In the genomic region with DNA sequence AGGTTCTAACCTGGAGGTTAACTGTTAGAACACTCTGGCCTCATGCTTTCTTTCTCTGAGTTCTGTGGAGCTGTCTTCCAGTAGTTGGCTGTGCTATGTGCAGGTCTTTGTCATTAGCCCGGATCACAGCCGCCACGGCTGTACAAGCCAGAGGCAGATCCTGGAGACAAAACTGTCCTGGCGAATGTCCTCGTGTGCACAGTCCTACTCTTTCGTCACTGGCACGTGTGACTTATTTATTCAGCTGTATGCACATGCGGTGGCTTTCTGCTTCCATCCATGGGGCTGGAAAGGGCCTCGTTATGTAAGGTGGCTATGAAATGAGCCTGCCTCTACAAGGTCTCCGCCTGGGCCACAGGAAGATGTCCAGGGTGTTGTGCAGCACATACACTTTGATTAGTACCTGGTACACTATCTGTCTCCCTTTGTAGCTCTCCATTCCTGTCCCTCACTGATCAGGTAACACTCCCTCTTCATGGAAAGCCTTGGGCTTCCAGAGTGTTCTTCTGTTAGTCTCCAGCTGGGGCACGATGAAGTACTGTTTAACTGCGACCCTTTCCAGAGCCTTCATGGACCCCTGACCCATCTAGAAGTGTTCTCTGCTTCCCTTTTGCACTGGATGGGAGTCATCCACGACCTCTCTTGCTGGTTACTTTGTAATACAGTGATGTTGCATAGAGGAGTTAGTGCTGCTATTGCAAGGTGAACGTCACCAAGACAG, we compare ENCODE assay signal across 15 mouse cellular contexts.
DNase-seq lines count a peak whose midpoint lies in the region; ATAC-seq and TF ChIP-seq lines count a peak whose summit lies in the region.
"Had no signal": no experiment of that assay in that cellular context is flagged by ENCODE, and none has a peak within 500 bp of the region (broad histone marks: within the 10 kb centered on the region; RNA-seq: fewer than 3 reads in every experiment).

No protein-coding gene starts in this region.

- no peak overlapping the region for H3K4me3 ChIP-seq in heart, embryonic 13.5 days
- no peak overlapping the region for H3K4me3 ChIP-seq in liver, postnatal 0 days (ENCODE audit: low read depth, low read length)
- no peak overlapping the region for H3K4me3 ChIP-seq in liver, embryonic 11.5 days (ENCODE audit: low read depth, low read length)
- H3K4me3 ChIP-seq in intestine, embryonic 15.5 days (replicated peaks), result no peak overlapping the region
- H3K4me3 ChIP-seq in stomach, embryonic 16.5 days (replicated peaks; ENCODE audit: low read length), result no peak overlapping the region
- H3K4me3 ChIP-seq: forebrain, embryonic 15.5 days had no signal

- TF ChIP-seq EP300 in liver, postnatal 0 days (IDR thresholded peaks at IDR 0.05; ENCODE audit: low read depth), result no peak

- H3K9me3 ChIP-seq in heart, embryonic 13.5 days, result no peaks in the 10 kb centered on the region
- no peaks in the 10 kb centered on the region for H3K9me3 ChIP-seq in liver, postnatal 0 days (ENCODE audit: low read length)
- H3K9me3 ChIP-seq in liver, embryonic 11.5 days (ENCODE audit: control insufficient read depth, low read length), result no peaks in the 10 kb centered on the region
- H3K9me3 ChIP-seq in intestine, embryonic 15.5 days, result no peaks in the 10 kb centered on the region
- no peaks in the 10 kb centered on the region for H3K9me3 ChIP-seq in stomach, embryonic 16.5 days (replicated peaks; ENCODE audit: control insufficient read depth, low read length)

- ATAC-seq in heart, embryonic 13.5 days (ENCODE audit: extremely low read depth, insufficient number of reproducible peaks, low FRiP score, low TSS enrichment), result no peak
- peak; percentile 51 for ATAC-seq in liver, postnatal 0 days
- no peak for ATAC-seq in liver, embryonic 11.5 days (replicated peaks; ENCODE audit: low FRiP score)
- no peak for ATAC-seq in intestine, embryonic 15.5 days
- no peak for ATAC-seq in stomach, embryonic 16.5 days (ENCODE audit: insufficient read depth, low FRiP score)
- no peak for ATAC-seq in monocyte, adult 5-6 weeks (replicated peaks; ENCODE audit: insufficient number of reproducible peaks, low FRiP score, low TSS enrichment, poor library complexity, severe bottlenecking)
- ATAC-seq: forebrain, embryonic 15.5 days; hindbrain, embryonic 16.5 days had no signal

- no peaks in the 10 kb centered on the region for H3K27me3 ChIP-seq in heart, embryonic 13.5 days (replicated peaks)
- no peaks in the 10 kb centered on the region for H3K27me3 ChIP-seq in liver, postnatal 0 days (ENCODE audit: insufficient read depth, low read length)
- no peaks in the 10 kb centered on the region for H3K27me3 ChIP-seq in liver, embryonic 11.5 days (replicated peaks; ENCODE audit: control insufficient read depth, insufficient read depth, low read length)
- no peaks in the 10 kb centered on the region for H3K27me3 ChIP-seq in intestine, embryonic 15.5 days (replicated peaks)
- H3K27me3 ChIP-seq in stomach, embryonic 16.5 days (ENCODE audit: control insufficient read depth, insufficient read depth, low read length), result no peaks in the 10 kb centered on the region
- H3K27me3 ChIP-seq: forebrain, embryonic 15.5 days had no signal

- TF ChIP-seq CTCF in liver, postnatal 0 days (IDR thresholded peaks at IDR 0.05; ENCODE audit: low read depth), result no peak

- H3K4me2 ChIP-seq in heart, embryonic 13.5 days, result no peak overlapping the region
- H3K4me2 ChIP-seq in liver, postnatal 0 days (ENCODE audit: low read depth, low read length), result no peak overlapping the region
- H3K4me2 ChIP-seq in liver, embryonic 11.5 days, result no peak overlapping the region
- no peak overlapping the region for H3K4me2 ChIP-seq in intestine, embryonic 15.5 days (replicated peaks)
- no peak overlapping the region for H3K4me2 ChIP-seq in stomach, embryonic 16.5 days (ENCODE audit: low read depth, low read length)
- H3K4me2 ChIP-seq: forebrain, embryonic 15.5 days had no signal

- H3K27ac ChIP-seq in heart, embryonic 13.5 days (replicated peaks), result peak overlapping the region; percentile 68
- H3K27ac ChIP-seq in liver, postnatal 0 days (ENCODE audit: low read depth), result no peak overlapping the region
- H3K27ac ChIP-seq in liver, embryonic 11.5 days (ENCODE audit: low read depth, low read length), result no peak overlapping the region
- 0 out of 2 replicates have a peak overlapping the region, but pooled peaks have one; percentile 41 for H3K27ac ChIP-seq in intestine, embryonic 15.5 days
- peak overlapping the region; percentile 16; the same call in 1 of the 2 replicates for H3K27ac ChIP-seq in stomach, embryonic 16.5 days (ENCODE audit: low read length)
- H3K27ac ChIP-seq: forebrain, embryonic 15.5 days had no signal

- H3K36me3 ChIP-seq in heart, embryonic 13.5 days, result no peaks in the 10 kb centered on the region
- no peaks in the 10 kb centered on the region for H3K36me3 ChIP-seq in liver, postnatal 0 days (replicated peaks; ENCODE audit: insufficient read depth, low read length)
- H3K36me3 ChIP-seq in liver, embryonic 11.5 days (ENCODE audit: control insufficient read depth, insufficient read depth, low read length), result no peaks in the 10 kb centered on the region
- no peaks in the 10 kb centered on the region for H3K36me3 ChIP-seq in intestine, embryonic 15.5 days
- no peaks in the 10 kb centered on the region for H3K36me3 ChIP-seq in stomach, embryonic 16.5 days (ENCODE audit: control insufficient read depth, insufficient read depth, low read length)
- H3K36me3 ChIP-seq: forebrain, embryonic 15.5 days had no signal

- no peak for DNase-seq in heart, postnatal 36 days
- no peak for DNase-seq in liver, postnatal 0 days
- no peak for DNase-seq in liver, embryonic 11.5 days (ENCODE audit: low spot score)
- DNase-seq: cerebellum, postnatal 25 days; kidney, postnatal 14 days; layer of hippocampus, adult 9-11 months; lung, adult 2 months; midbrain, embryonic 14.5 days; thymus, adult 18-20 months had no signal

- peaks cover 37% of the 10 kb centered on the region for H3K4me1 ChIP-seq in heart, embryonic 13.5 days
- peaks cover 10% of the 10 kb centered on the region; the same call in 1 of the 2 replicates for H3K4me1 ChIP-seq in liver, postnatal 0 days (ENCODE audit: insufficient read depth)
- peaks cover 5% of the 10 kb centered on the region; the same call in 1 of the 2 replicates for H3K4me1 ChIP-seq in liver, embryonic 11.5 days (replicated peaks; ENCODE audit: control insufficient read depth, insufficient read depth, low read length)
- peaks cover 17% of the 10 kb centered on the region; the same call in 1 of the 2 replicates for H3K4me1 ChIP-seq in intestine, embryonic 15.5 days (replicated peaks)
- peaks cover 4% of the 10 kb centered on the region; the same call in 1 of the 2 replicates for H3K4me1 ChIP-seq in stomach, embryonic 16.5 days (ENCODE audit: control insufficient read depth, insufficient read depth, low read length)

- intact Hi-C loops in heart, postnatal 36 days (cut with DNase I), result no loop called here

- 47% methylated on average over 14 of the region's 14 CpGs for WGBS in heart, embryonic 13.5 days
- WGBS in liver, postnatal 0 days (ENCODE audit: insufficient replicate concordance), result 62% methylated on average over 14 of the region's 14 CpGs
- 68% methylated on average over 14 of the region's 14 CpGs for WGBS in liver, embryonic 11.5 days
- WGBS in intestine, embryonic 15.5 days, result 60% methylated on average over 14 of the region's 14 CpGs
- WGBS in stomach, embryonic 16.5 days, result 60% methylated on average over 14 of the region's 14 CpGs

- H3K9ac ChIP-seq in heart, embryonic 13.5 days, result peak overlapping the region; percentile 30; the same call in 1 of the 2 replicates
- H3K9ac ChIP-seq in liver, postnatal 0 days (replicated peaks), result no peak overlapping the region
- no peak overlapping the region for H3K9ac ChIP-seq in liver, embryonic 11.5 days (ENCODE audit: low read depth, low read length)
- H3K9ac ChIP-seq in intestine, embryonic 15.5 days, result no peak overlapping the region
- no peak overlapping the region for H3K9ac ChIP-seq in stomach, embryonic 16.5 days (ENCODE audit: low read length)
- H3K9ac ChIP-seq: forebrain, embryonic 15.5 days had no signal

Comparison
In these comparisons a context has a peak if more than half of its experiments do, and no peak if none do; other contexts are left out.
1. H3K27ac ChIP-seq: peak in heart, embryonic 13.5 days (single experiment), intestine, embryonic 15.5 days (single experiment) and stomach, embryonic 16.5 days (single experiment); none in liver, postnatal 0 days (single experiment) and liver, embryonic 11.5 days (single experiment).